Comparison of ENCODE assay signal across 31 mouse cellular contexts in the genomic region with DNA sequence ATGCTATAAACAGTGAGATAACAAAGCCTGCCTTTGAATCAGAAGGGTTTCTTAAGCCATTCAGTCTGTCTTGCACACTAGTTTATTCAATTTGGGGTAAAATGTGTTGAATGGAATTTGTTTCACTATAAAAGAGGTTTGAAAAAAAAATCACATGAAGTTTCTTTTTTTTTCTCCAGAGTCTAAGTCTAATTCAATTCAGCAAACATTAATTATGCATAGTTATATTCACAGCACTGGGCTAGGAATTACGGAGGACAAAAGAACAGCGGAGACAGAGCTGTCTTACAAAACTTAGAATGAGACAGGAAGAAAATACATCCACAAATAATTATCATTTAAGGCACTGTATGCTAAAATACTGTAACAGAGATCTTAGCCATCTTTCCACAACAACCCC. TPM values are rescaled to one million over a fixed set of nuclear protein-coding genes. Genes with fewer than 3 reads are reported as not detected.
DNase-seq lines count a peak whose midpoint lies in the region; ATAC-seq lines count a peak whose summit lies in the region.
"Had no signal": no experiment of that assay in that cellular context is flagged by ENCODE, and none has a peak within 500 bp of the region (broad histone marks: within the 10 kb centered on the region; RNA-seq: fewer than 3 reads in every experiment).

No protein-coding gene starts in this region.

- H3K4me1 ChIP-seq in hindbrain, embryonic 13.5 days (replicated peaks) = peaks cover 38% of the 10 kb centered on the region
- H3K4me1 ChIP-seq in hindbrain, embryonic 11.5 days (replicated peaks; ENCODE audit: control insufficient read depth, insufficient read depth, low read length) = no peaks in the 10 kb centered on the region
- peaks cover 9% of the 10 kb centered on the region for H3K4me1 ChIP-seq in forebrain, embryonic 14.5 days (ENCODE audit: control insufficient read depth, insufficient read depth, low read length)
- peaks cover 28% of the 10 kb centered on the region for H3K4me1 ChIP-seq in midbrain, embryonic 12.5 days

- no peaks in the 10 kb centered on the region for H3K27me3 ChIP-seq in hindbrain, embryonic 13.5 days
- no peaks in the 10 kb centered on the region for H3K27me3 ChIP-seq in hindbrain, embryonic 11.5 days (ENCODE audit: control insufficient read depth, insufficient read depth, low read length)
- no peaks in the 10 kb centered on the region for H3K27me3 ChIP-seq in forebrain, embryonic 14.5 days (replicated peaks; ENCODE audit: control insufficient read depth, insufficient read depth, low read length)
- H3K27me3 ChIP-seq in midbrain, embryonic 12.5 days = no peaks in the 10 kb centered on the region
- H3K27me3 ChIP-seq: CH12.LX; embryonic facial prominence, embryonic 13.5 days; liver, embryonic 15.5 days; lung, embryonic 15.5 days; megakaryocyte, embryonic 14.5 days; neural tube, embryonic 15.5 days had no signal

- H3K4me3 ChIP-seq in hindbrain, embryonic 13.5 days = no peak overlapping the region
- H3K4me3 ChIP-seq in hindbrain, embryonic 11.5 days (ENCODE audit: low read depth, low read length) = no peak overlapping the region
- H3K4me3 ChIP-seq in forebrain, embryonic 14.5 days (ENCODE audit: low read depth, low read length) = no peak overlapping the region
- no peak overlapping the region for H3K4me3 ChIP-seq in midbrain, embryonic 12.5 days
- H3K4me3 ChIP-seq: embryonic facial prominence, embryonic 13.5 days; erythroblast, embryonic 14.5 days; gastrocnemius, adult 2 months; heart, embryonic 10.5 days; layer of hippocampus, adult 2 months; limb, embryonic 10.5 days; liver, embryonic 15.5 days; lung, embryonic 15.5 days; megakaryocyte, embryonic 14.5 days; myocyte; neural tube, embryonic 15.5 days had no signal

- no peaks in the 10 kb centered on the region for H3K9me3 ChIP-seq in hindbrain, embryonic 13.5 days
- H3K9me3 ChIP-seq in hindbrain, embryonic 11.5 days (ENCODE audit: control insufficient read depth, low read length) = no peaks in the 10 kb centered on the region
- H3K9me3 ChIP-seq in forebrain, embryonic 14.5 days (replicated peaks; ENCODE audit: control insufficient read depth, low read length) = no peaks in the 10 kb centered on the region
- peaks cover 3% of the 10 kb centered on the region for H3K9me3 ChIP-seq in midbrain, embryonic 12.5 days
- H3K9me3 ChIP-seq: embryonic facial prominence, embryonic 13.5 days; G1E; heart, embryonic 10.5 days; limb, embryonic 10.5 days; liver, embryonic 15.5 days; lung, embryonic 15.5 days; megakaryocyte, embryonic 14.5 days; neural tube, embryonic 15.5 days had no signal

- no peak overlapping the region for H3K9ac ChIP-seq in hindbrain, embryonic 13.5 days
- H3K9ac ChIP-seq in hindbrain, embryonic 11.5 days (ENCODE audit: low read depth, low read length) = no peak overlapping the region
- no peak overlapping the region; the same call in 1 of the 2 replicates for H3K9ac ChIP-seq in forebrain, embryonic 14.5 days (ENCODE audit: low read length)
- no peak overlapping the region for H3K9ac ChIP-seq in midbrain, embryonic 12.5 days (replicated peaks)
- H3K9ac ChIP-seq: embryonic facial prominence, embryonic 13.5 days; liver, embryonic 15.5 days; lung, embryonic 15.5 days; neural tube, embryonic 15.5 days had no signal

- H3K36me3 ChIP-seq in hindbrain, embryonic 13.5 days = peaks cover 12% of the 10 kb centered on the region; the same call in 1 of the 2 replicates
- H3K36me3 ChIP-seq in hindbrain, embryonic 11.5 days (ENCODE audit: control insufficient read depth, insufficient read depth, low read length) = no peaks in the 10 kb centered on the region
- no peaks in the 10 kb centered on the region for H3K36me3 ChIP-seq in forebrain, embryonic 14.5 days (ENCODE audit: control insufficient read depth, insufficient read depth, low read length)
- H3K36me3 ChIP-seq in midbrain, embryonic 12.5 days = peaks cover 14% of the 10 kb centered on the region
- H3K36me3 ChIP-seq: liver, embryonic 15.5 days; lung, embryonic 15.5 days; neural tube, embryonic 15.5 days had no signal

- DNase-seq in hindbrain, embryonic 11.5 days (ENCODE audit: low spot score) = no peak
- DNase-seq in Muller cell, postnatal 12 days (ENCODE audit: inconsistent ontology term) = peak; percentile 57
- peak; percentile 22 for DNase-seq in forebrain, embryonic 14.5 days (ENCODE audit: low spot score)
- DNase-seq in ovary, postnatal 10 days (ENCODE audit: low spot score) = no peak
- DNase-seq in adipocyte (ENCODE audit: low spot score) = no peak
- no peak for DNase-seq in thymus, postnatal 4 days
- DNase-seq: adrenal gland, adult 8-10 months; B cell, adult 2 months; cerebellum, adult 2 months; cerebellum, postnatal 25 days; embryo, embryonic 11 days; gastrocnemius, adult 2 months; heart, postnatal 10 days; kidney, adult 8-10 months; kidney, postnatal 14 days; liver; lung, postnatal 36 days had no signal

- WGBS in hindbrain, embryonic 13.5 days = 39% methylated on average over 2 of the region's 2 CpGs
- WGBS in hindbrain, embryonic 11.5 days = 63% methylated on average over 2 of the region's 2 CpGs
- 7% methylated on average over 2 of the region's 2 CpGs for WGBS in forebrain, embryonic 14.5 days
- WGBS in midbrain, embryonic 12.5 days = 28% methylated on average over 2 of the region's 2 CpGs

- ATAC-seq in hindbrain, embryonic 13.5 days (ENCODE audit: low FRiP score) = no peak
- ATAC-seq in hindbrain, embryonic 11.5 days (ENCODE audit: low FRiP score) = no peak
- ATAC-seq in forebrain, embryonic 14.5 days = no peak
- no peak for ATAC-seq in midbrain, embryonic 12.5 days (ENCODE audit: low FRiP score, low read depth)

- 0 out of 2 replicates have a peak overlapping the region, but pooled peaks have one; percentile 8 for H3K4me2 ChIP-seq in hindbrain, embryonic 13.5 days
- no peak overlapping the region for H3K4me2 ChIP-seq in hindbrain, embryonic 11.5 days (replicated peaks; ENCODE audit: low read depth, low read length)
- no peak overlapping the region for H3K4me2 ChIP-seq in forebrain, embryonic 14.5 days (ENCODE audit: low read length)
- no peak overlapping the region for H3K4me2 ChIP-seq in midbrain, embryonic 12.5 days (replicated peaks)
- H3K4me2 ChIP-seq: embryonic facial prominence, embryonic 13.5 days; liver, embryonic 15.5 days; lung, embryonic 15.5 days; neural tube, embryonic 15.5 days had no signal

- peak overlapping the region; percentile 79 for H3K27ac ChIP-seq in hindbrain, embryonic 13.5 days
- no peak overlapping the region for H3K27ac ChIP-seq in hindbrain, embryonic 11.5 days (ENCODE audit: low read depth, low read length)
- H3K27ac ChIP-seq in forebrain, embryonic 14.5 days (ENCODE audit: low read depth, low read length) = peak overlapping the region; percentile 68
- H3K27ac ChIP-seq in midbrain, embryonic 12.5 days (replicated peaks) = peak overlapping the region; percentile 61
- H3K27ac ChIP-seq: embryonic facial prominence, embryonic 13.5 days; gastrocnemius, adult 2 months; heart, embryonic 10.5 days; layer of hippocampus, adult 2 months; limb, embryonic 10.5 days; liver, embryonic 15.5 days; lung, embryonic 15.5 days had no signal

RNA-seq across cellular contexts. Expression of a gene that starts 9.0 kb away (rescaled TPM):
- 9.3 and 9.7 TPM in 2 replicates for polyA plus RNA-seq in hindbrain, embryonic 13.5 days (2015; fragmentation: Nextera tagmentation; extraction: Ambion mirVana)
- polyA plus RNA-seq in hindbrain, embryonic 11.5 days (2014; fragmentation: Nextera tagmentation; extraction: Ambion mirVana) = 9.2 and 12.5 TPM in 2 replicates
- polyA plus RNA-seq in forebrain, embryonic 14.5 days (2014; fragmentation: Nextera tagmentation; extraction: Ambion mirVana) = 7.4 and 8.8 TPM in 2 replicates
- 12.0 and 15.4 TPM in 2 replicates for polyA plus RNA-seq in midbrain, embryonic 12.5 days (2016; fragmentation: Nextera tagmentation; extraction: Ambion mirVana)

Comparison
In these comparisons a context has a peak if more than half of its experiments do, and no peak if none do; other contexts are left out.
1. DNase-seq: peak in Muller cell, postnatal 12 days (single experiment) and forebrain, embryonic 14.5 days (single experiment); none in hindbrain, embryonic 11.5 days (single experiment), ovary, postnatal 10 days (single experiment), adipocyte (single experiment) and thymus, postnatal 4 days (single experiment).